Mouse (Mus musculus): ENCODE data around the gene Top2a.

DNA sequence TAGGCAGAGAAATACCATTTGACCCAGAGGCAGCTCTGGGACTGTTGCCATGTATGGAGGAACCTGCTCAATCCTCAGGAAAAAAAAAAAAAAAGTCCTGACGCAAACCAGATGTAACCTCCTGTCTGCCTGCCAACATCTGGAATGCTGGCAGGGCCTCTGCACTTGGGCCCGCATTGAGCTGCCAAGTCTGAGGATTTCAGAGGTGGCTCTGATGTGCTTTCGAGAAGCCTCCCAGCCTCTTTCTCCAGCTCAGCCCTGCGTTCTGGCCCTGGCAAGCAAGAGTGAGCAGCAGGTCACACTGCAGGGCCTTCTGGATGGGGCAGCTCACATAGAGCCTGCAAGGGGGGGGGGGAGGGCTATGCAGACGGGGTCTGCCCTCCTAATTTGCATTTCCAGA, 23.1 kb upstream of the Top2a start:
- no peak for TF ChIP-seq CTCF (IDR thresholded peaks at IDR 0.05; ENCODE audit: borderline replicate concordance, control insufficient read depth, extremely low read depth, insufficient read depth, low read length, poor library complexity)
- TF ChIP-seq POLR2A (IDR thresholded peaks at IDR 0.05; ENCODE audit: control insufficient read depth, extremely low read depth, insufficient read depth, low read length, poor library complexity), result no peak
